Mouse (Mus musculus) gastrocnemius, postnatal 14 days (tissue): Measurements from ENCODE around the gene Foxn3. TPM values are rescaled to one million over a fixed set of nuclear protein-coding genes. Genes with fewer than 3 reads are reported as not detected.

Experiments
- DNase-seq: peaks from one replicate; pipeline ENCODE4 v3.0.0; 2021; ENCODE audit warnings: mixed read lengths
- intact Hi-C: fragments of 180-260 bp; cut with DNase I; formaldehyde crosslinking; loops from one replicate; pipeline ENCODE4 v1.15.1; 2025; ENCODE audit warnings: low total_unique reads
- total RNA-seq, 2 experiments: library from RNA; stranded (reverse); gene quantifications; 2 replicates each; pipeline ENCODE4 v1.2.3; 2021

Foxn3 gene
- total RNA-seq, 2 experiments from 2014 or later: 194 TPM

- intact Hi-C loops: no loop called here
- no peak for DNase-seq
These were observed 188.0 kb downstream of the Foxn3 start for GRCm38 (mm10) chr12:99375426-99375825.

- DNase-seq: peak; percentile 66
- intact Hi-C loops: no loop called here
These were observed 189.2 kb downstream of the Foxn3 start for GRCm38 (mm10) chr12:99374099-99374600.

- DNase-seq: no peak
- intact Hi-C loops: no loop called here
These were observed 189.8 kb downstream of the Foxn3 start for GRCm38 (mm10) chr12:99373584-99373983.

GRCm38 (mm10) chr12:99371500-99371899 is 191.9 kb downstream of the Foxn3 start:
- intact Hi-C loops: no loop called here
- DNase-seq: no peak

GRCm38 (mm10) chr12:99368251-99368650 is 195.1 kb downstream of the Foxn3 start:
- intact Hi-C loops: no loop called here
- DNase-seq: no peak

- intact Hi-C loops: no loop called here
- DNase-seq: no peak
These were observed 197.4 kb downstream of the Foxn3 start for GRCm38 (mm10) chr12:99365999-99366398.

GRCm38 (mm10) chr12:99364201-99364600 is 199.2 kb downstream of the Foxn3 start:
- DNase-seq: no peak
- intact Hi-C loops: no loop called here

GRCm38 (mm10) chr12:99363024-99363423 is 200.4 kb downstream of the Foxn3 start:
- intact Hi-C loops: no loop called here
- DNase-seq: no peak

- intact Hi-C loops: no loop called here
- no peak for DNase-seq
These were observed 201.6 kb downstream of the Foxn3 start for GRCm38 (mm10) chr12:99361752-99362132.

- DNase-seq: no peak
- intact Hi-C loops: no loop called here
These were observed 202.2 kb downstream of the Foxn3 start for GRCm38 (mm10) chr12:99360958-99361751.

GRCm38 (mm10) chr12:99358698-99359097 is 204.7 kb downstream of the Foxn3 start:
- DNase-seq: no peak
- intact Hi-C loops: no loop called here

GRCm38 (mm10) chr12:99356660-99357059 is 206.7 kb downstream of the Foxn3 start:
- intact Hi-C loops: no loop called here
- DNase-seq: no peak

GRCm38 (mm10) chr12:99353692-99354091 is 209.7 kb downstream of the Foxn3 start:
- no peak for DNase-seq
- intact Hi-C loops: no loop called here

- intact Hi-C loops: no loop called here
- DNase-seq: no peak
These were observed 210.8 kb downstream of the Foxn3 start for GRCm38 (mm10) chr12:99352583-99352982.

- DNase-seq: peak; percentile 28
- intact Hi-C loops: no loop called here
These were observed 211.2 kb downstream of the Foxn3 start for GRCm38 (mm10) chr12:99352136-99352535.

- intact Hi-C loops: no loop called here
- peak; percentile 30 for DNase-seq
These were observed 211.7 kb downstream of the Foxn3 start for GRCm38 (mm10) chr12:99351731-99352130.

GRCm38 (mm10) chr12:99349650-99349997 is 213.8 kb downstream of the Foxn3 start:
- no peak for DNase-seq
- intact Hi-C loops: no loop called here

GRCm38 (mm10) chr12:99348940-99349649 is 214.3 kb downstream of the Foxn3 start:
- intact Hi-C loops: no loop called here
- no peak for DNase-seq

GRCm38 (mm10) chr12:99347512-99347911 is 215.9 kb downstream of the Foxn3 start:
- intact Hi-C loops: no loop called here
- DNase-seq: no peak

- DNase-seq: no peak
- intact Hi-C loops: no loop called here
These were observed 216.4 kb downstream of the Foxn3 start for GRCm38 (mm10) chr12:99346982-99347381.

- DNase-seq: no peak
- intact Hi-C loops: no loop called here
These were observed 218.1 kb downstream of the Foxn3 start for GRCm38 (mm10) chr12:99345323-99345722.
